Mouse (Mus musculus): ENCODE measurements at regions not wholly inside any gene's neighbourhood (a gene's known extent, or its start where the extent isn't known, plus 50 kb on each side); places are given as distances from the start of the nearest gene placed in this dataset.
A peak's percentile ranks its signal among the peaks of the same experiment; 100 is the strongest.

DNA sequence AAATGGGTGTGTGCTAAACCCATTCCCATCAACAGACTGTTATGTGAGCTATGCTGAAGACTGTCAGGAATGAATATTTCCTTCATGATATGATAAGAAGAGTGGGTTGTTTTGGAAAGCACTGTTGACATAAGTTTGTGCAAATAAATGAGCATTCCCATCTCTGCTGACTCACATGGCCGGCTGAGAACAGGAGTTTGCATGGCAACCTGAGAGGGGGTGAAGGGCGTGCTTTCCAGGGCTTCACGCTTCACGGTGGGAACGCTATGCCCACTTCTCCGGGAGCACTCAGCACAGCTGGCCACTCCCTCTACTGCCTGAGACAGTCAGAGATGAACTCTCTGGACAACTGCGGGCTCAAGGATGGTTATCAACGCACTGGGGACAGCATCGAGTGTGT is 348.9 kb upstream of the Slc24a5 start:
- DNase-seq (ENCODE audit: low read depth, low spot score): no peak
- Histone ChIP-seq H3K36me3 (ENCODE audit: control insufficient read depth, insufficient read depth, low read length, poor library complexity, severe bottlenecking) (no peaks in the 10 kb centered on the region), H3K27me3 (ENCODE audit: control insufficient read depth, insufficient read depth, low read length, poor library complexity, severe bottlenecking) (no peaks in the 10 kb centered on the region)

DNA sequence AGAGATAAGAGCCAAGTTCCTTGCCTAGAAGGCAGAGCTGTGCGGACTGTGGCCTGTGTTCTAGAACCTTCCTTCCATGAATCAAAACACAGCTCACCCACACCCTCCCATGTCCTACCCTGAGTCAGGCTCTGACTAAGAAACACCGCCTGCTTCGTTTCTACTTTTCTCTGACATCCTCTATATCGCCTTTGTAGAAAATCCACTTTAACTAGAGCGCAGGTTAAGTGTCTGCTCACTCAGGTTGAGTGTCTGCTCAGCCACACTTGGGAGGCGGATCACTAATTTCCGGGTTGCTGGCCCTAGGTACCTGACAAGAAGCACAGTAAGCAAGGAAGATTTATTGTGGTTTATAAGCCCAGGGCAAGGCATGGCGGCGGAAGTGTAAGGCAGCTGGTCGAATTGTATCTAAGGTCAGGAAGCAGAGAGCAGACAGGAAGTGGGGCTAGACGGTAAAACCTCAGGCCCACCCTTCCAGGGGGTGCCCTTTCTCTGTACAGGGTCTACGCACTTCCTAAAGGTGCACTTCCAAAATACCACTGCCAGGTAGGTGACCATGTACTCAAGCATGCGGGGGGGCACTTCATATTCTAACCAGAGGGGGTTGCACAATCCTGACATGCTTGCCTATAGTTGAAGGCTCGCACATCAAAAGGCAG is 348.0 kb upstream of the Slc24a5 start:
- peak; percentile 52 for DNase-seq (ENCODE audit: low read depth, low spot score)
- Histone ChIP-seq H3K27me3 (ENCODE audit: control insufficient read depth, insufficient read depth, low read length, poor library complexity, severe bottlenecking) (no peaks in the 10 kb centered on the region), H3K36me3 (ENCODE audit: control insufficient read depth, insufficient read depth, low read length, poor library complexity, severe bottlenecking) (no peaks in the 10 kb centered on the region)

DNA sequence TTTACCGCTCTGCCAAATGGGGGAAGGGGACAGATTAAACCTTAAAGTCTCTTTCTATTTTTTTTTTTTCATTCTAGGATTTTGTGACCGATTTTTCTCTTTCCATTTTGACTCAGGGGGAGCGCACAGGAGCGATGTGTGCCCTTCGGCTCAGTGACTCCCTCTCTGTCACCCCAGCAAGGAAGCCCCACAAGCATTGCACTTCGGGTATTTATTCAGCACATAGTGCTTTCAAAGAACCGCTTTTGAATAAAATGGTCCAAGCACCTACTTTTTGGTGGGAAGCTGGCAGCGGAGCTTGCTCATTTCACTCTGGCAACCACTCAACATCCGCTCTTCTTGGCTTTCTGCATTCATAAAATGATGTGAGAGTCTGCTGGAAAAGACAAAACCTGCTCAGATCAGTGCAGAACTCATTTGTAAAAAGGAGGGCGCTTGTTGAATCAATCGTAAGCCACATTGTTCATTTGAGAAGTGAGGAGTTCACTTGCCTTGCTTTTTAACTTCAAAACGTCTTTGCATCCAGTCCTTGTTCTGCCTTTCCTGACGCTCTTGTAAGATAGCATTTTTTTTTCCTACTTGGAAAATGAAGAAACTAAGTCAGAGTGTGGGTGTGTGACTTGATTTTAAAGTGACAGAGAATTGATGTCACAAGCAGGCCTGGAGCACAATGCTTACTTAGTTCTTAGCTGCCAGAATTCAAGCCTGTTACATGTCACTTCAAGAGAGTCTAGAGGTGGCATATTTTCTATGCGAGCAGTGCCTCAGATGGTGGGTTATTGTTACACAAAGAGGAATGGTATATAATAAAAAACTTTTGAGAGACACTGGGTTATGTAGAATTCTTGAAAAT is 347.1 kb upstream of the Slc24a5 start:
- H3K27me3 ChIP-seq (ENCODE audit: control insufficient read depth, insufficient read depth, low read length, poor library complexity, severe bottlenecking): no peaks in the 10 kb centered on the region
- no peaks in the 10 kb centered on the region for H3K36me3 ChIP-seq (ENCODE audit: control insufficient read depth, insufficient read depth, low read length, poor library complexity, severe bottlenecking)
- DNase-seq (ENCODE audit: low read depth, low spot score): no peak

DNA sequence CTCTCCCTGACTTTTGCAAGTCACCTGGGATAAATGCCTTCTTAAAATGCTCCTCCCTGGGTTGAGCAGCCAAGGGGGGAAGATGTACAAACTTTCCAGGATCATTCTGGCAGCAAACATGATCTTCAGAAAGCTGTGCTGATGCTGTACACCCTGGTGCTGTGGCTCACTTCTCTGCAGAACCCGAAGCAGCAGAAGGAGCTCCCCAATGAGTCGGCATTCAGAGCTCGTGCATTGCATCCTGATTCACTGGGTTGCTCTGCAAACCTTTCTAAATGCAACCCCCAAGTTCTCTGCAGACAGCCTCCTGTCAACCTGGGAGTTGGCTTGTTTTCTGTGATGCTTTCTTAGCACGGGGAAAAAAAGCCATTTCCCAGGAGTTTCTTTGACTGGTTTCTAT is 343.8 kb upstream of the Slc24a5 start:
- no peak for DNase-seq (ENCODE audit: low read depth, low spot score)
- Histone ChIP-seq H3K36me3 (ENCODE audit: control insufficient read depth, insufficient read depth, low read length, poor library complexity, severe bottlenecking) (no peaks in the 10 kb centered on the region), H3K27me3 (ENCODE audit: control insufficient read depth, insufficient read depth, low read length, poor library complexity, severe bottlenecking) (no peaks in the 10 kb centered on the region)

DNA sequence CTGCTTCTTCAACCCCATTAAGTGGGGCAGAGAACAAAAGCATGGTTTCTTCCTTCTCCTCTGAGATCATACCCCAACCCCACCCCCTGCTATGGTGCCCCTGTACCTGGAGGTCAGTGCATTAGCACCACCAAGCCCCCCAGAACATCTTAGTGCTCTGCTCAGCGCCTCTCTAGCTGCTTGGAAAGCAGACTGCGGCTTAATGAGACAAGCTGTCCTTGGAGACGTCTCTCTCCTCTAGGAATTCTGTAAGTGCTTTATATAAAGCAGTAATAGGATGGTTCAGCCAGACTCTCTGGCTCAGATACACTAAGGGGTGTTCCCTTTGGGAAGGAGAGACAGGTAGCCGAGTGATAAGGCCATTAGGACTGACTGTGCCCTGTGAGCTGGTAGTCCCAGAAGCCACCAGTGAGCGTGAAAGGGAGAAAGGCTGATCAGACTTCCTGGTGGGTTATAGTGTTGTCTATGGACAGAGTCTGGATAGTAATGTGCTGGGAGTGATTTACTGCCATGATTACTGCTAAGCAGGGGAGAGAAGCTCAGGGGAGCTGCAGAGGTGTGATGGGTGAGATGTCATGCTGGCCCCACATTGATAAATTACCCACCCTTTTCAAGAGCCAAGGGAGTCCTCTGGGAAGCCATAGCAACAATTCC is 343.0 kb upstream of the Slc24a5 start:
- Histone ChIP-seq H3K27me3 (ENCODE audit: control insufficient read depth, insufficient read depth, low read length, poor library complexity, severe bottlenecking) (no peaks in the 10 kb centered on the region), H3K36me3 (ENCODE audit: control insufficient read depth, insufficient read depth, low read length, poor library complexity, severe bottlenecking) (no peaks in the 10 kb centered on the region)
- DNase-seq (ENCODE audit: low read depth, low spot score): no peak

DNA sequence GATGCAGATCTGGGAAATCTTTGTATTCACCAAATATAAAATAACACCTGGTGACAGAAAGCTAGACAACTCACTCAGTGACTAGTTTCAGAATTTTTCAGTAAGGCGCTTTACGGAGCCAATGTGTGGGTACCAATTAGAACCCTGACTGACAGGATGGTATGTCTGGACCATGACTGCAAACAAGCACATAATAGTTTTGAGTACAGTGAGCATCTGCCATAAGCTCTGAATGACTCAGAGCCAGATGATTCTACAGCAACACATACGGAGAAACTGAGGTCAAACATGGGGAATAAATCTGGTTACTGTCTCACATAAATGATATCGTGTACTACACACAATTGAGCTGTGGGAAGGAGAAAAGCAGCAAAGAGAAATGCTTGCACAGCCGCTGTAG is 339.9 kb upstream of the Slc24a5 start:
- no peak for DNase-seq (ENCODE audit: low read depth, low spot score)
- H3K36me3 ChIP-seq (ENCODE audit: control insufficient read depth, insufficient read depth, low read length, poor library complexity, severe bottlenecking): no peaks in the 10 kb centered on the region
- no peaks in the 10 kb centered on the region for H3K27me3 ChIP-seq (ENCODE audit: control insufficient read depth, insufficient read depth, low read length, poor library complexity, severe bottlenecking)

DNA sequence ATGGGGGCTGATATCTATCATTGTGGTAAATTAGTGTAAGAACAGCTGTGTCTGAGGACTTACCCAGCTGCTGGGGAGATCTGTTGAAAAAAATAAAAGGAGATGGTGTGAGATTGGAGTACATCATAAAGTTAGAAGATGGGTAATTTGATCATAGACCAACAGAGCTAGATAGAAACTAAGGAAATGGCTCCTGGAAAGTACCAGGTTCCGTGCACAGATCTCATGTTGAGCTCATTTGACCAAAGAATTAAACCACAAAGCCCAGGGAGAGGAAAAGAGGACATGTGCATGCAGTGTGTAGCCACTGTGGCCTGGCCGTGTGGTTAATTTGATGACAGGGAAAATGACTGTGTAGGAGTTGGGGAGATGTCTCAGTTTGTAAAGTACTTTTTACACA is 335.3 kb upstream of the Slc24a5 start:
- Histone ChIP-seq H3K36me3 (ENCODE audit: control insufficient read depth, insufficient read depth, low read length, poor library complexity, severe bottlenecking) (no peaks in the 10 kb centered on the region), H3K27me3 (ENCODE audit: control insufficient read depth, insufficient read depth, low read length, poor library complexity, severe bottlenecking) (no peaks in the 10 kb centered on the region)
- peak; percentile 46 for DNase-seq (ENCODE audit: low read depth, low spot score)

DNA sequence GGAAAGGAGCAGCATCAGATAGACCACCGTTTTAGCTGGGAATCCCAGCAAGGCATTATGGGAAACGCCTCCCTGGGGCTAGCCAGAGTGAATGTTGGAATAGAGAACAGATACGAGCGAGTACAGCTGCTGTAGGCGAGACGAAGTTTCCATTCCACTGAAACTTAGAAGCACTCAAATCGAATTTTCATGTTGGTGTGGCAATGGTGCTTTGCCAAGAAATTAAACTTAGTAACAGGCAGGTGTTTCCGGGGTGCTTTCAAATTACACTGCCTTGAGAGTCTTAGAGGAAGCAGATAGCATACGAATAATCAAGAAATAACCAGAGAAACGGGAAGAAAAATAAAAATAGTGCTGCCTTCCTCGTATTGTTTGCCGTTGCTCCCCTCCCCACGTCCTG is 327.1 kb upstream of the Slc24a5 start:
- peak; percentile 59 for DNase-seq (ENCODE audit: low read depth, low spot score)
- Histone ChIP-seq H3K27me3 (ENCODE audit: control insufficient read depth, insufficient read depth, low read length, poor library complexity, severe bottlenecking) (no peaks in the 10 kb centered on the region), H3K36me3 (ENCODE audit: control insufficient read depth, insufficient read depth, low read length, poor library complexity, severe bottlenecking) (no peaks in the 10 kb centered on the region)

DNA sequence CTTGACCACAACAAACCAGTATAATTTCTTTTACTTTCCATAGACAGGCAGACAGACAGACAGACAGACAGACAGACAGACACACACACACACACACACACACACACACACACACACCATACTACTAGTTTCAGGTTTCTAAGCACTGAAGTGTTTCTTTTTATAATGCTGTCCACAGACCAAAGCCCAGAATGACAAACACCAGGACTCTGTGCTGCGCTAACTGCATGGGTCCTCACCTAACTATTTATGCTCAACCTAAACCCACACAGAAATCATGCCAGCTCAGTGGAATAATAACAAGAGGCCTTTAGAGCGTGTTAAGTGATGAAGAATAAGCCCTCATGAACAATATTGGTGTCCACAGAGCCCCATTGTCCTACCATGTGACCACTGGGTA is 325.0 kb upstream of the Slc24a5 start:
- H3K27me3 ChIP-seq (ENCODE audit: control insufficient read depth, insufficient read depth, low read length, poor library complexity, severe bottlenecking): no peaks in the 10 kb centered on the region
- no peaks in the 10 kb centered on the region for H3K36me3 ChIP-seq (ENCODE audit: control insufficient read depth, insufficient read depth, low read length, poor library complexity, severe bottlenecking)
- no peak for DNase-seq (ENCODE audit: low read depth, low spot score)

DNA sequence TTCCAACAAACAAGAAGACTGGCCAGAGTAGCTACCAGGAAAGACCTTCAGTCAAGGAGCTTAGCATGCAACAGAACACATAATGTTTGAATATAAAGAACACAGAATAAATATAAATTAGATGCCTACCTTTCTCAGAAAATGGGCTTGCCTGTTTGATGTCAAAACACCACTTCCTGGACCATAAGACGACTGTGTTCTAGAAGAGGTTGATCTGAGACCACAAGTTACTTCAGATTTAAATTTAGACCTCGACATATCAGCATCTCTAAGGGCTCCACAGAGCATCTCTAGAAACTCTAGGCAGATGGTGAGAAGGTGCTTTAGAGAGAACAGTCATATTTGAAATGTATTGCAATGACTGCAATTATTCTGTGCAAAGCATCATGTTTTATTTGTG is 322.9 kb upstream of the Slc24a5 start:
- no peaks in the 10 kb centered on the region for H3K27me3 ChIP-seq (ENCODE audit: control insufficient read depth, insufficient read depth, low read length, poor library complexity, severe bottlenecking)
- no peaks in the 10 kb centered on the region for H3K36me3 ChIP-seq (ENCODE audit: control insufficient read depth, insufficient read depth, low read length, poor library complexity, severe bottlenecking)
- DNase-seq (ENCODE audit: low read depth, low spot score): no peak

DNA sequence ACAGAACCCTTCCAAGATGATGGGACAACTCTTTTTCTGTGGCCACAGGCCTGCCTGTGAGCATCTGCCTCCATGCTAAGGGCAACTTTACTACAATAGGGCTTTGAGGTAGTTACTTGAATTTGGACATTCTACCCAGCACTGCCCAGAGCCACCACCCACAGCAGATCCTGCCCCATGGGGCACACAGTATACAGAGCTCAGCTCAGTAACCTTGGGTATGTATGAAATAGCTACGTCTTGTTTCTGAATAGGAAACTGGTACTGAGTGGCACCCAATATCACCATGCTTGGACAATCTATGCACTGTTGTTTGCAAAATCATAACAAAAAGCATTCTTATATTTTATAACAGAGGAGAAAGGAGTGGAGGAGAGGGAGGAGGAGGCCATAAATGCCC is 320.8 kb upstream of the Slc24a5 start:
- no peak for DNase-seq (ENCODE audit: low read depth, low spot score)
- Histone ChIP-seq H3K27me3 (ENCODE audit: control insufficient read depth, insufficient read depth, low read length, poor library complexity, severe bottlenecking) (no peaks in the 10 kb centered on the region), H3K36me3 (ENCODE audit: control insufficient read depth, insufficient read depth, low read length, poor library complexity, severe bottlenecking) (no peaks in the 10 kb centered on the region)

DNA sequence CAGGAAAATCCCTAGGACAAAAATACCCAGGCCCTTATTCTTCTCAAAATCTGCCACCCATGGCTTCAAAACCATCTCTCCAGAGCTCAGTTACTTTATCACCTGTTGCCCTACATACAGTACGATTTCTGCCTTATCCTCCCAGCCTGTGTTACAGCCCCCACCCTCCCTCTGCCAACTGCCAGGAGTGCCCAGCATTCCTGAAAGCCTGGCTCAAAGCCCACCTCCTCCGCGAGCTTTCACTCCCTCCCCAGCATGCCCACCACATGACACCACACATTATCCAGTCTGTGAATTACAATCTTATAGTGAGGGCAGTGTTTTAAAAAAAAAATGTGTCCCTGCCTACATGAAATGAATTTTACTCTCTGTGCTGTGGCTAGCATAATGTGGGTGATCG is 320.3 kb upstream of the Slc24a5 start:
- no peak for DNase-seq (ENCODE audit: low read depth, low spot score)
- no peaks in the 10 kb centered on the region for H3K36me3 ChIP-seq (ENCODE audit: control insufficient read depth, insufficient read depth, low read length, poor library complexity, severe bottlenecking)
- H3K27me3 ChIP-seq (ENCODE audit: control insufficient read depth, insufficient read depth, low read length, poor library complexity, severe bottlenecking): no peaks in the 10 kb centered on the region

DNA sequence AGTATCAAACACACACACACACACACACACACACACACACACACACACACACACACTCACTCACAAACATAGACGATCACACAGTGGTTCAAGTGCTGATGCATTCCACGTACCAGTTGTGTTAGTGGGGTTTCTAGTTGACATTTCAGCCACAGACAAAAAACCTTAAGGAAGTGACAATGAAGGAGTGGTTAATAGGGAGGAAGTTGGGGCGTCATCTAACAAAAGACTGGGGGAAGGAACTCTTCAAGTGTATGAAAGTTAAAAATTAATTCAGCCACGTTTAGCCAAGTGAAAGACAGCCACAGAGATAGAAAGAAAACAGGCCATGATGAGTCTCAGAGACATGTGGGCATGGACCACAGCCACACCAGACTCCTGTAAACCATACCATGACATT is 316.1 kb upstream of the Slc24a5 start:
- DNase-seq (ENCODE audit: low read depth, low spot score): peak; percentile 54

DNA sequence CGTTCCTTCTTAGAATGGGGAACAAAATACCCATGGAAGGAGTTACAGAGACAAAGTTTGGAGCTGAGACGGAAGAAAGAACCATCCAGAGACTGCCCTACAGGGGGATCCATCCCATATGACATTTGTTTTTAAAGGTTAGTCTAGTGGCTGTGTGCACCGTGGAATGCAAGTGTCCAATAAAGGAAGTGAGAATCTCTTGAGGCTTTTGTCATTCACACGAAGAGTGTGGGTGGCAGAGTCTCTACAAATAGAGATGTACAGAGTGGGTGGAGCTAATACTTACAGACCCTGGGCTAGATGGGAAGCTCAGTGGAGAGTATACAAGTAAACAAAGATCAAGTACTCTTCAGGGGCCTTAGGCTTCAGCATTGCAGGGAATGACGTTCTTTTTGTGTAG is 314.2 kb upstream of the Slc24a5 start:
- peak; percentile 64 for DNase-seq (ENCODE audit: low read depth, low spot score)
- Histone ChIP-seq H3K36me3 (ENCODE audit: control insufficient read depth, insufficient read depth, low read length, poor library complexity, severe bottlenecking) (no peaks in the 10 kb centered on the region), H3K27me3 (ENCODE audit: control insufficient read depth, insufficient read depth, low read length, poor library complexity, severe bottlenecking) (no peaks in the 10 kb centered on the region)

More for the DNA sequence above, 316.1 kb upstream of the Slc24a5 start:
- H3K27me3 ChIP-seq (ENCODE audit: control insufficient read depth, insufficient read depth, low read length, poor library complexity, severe bottlenecking): no peaks in the 10 kb centered on the region
- H3K36me3 ChIP-seq (ENCODE audit: control insufficient read depth, insufficient read depth, low read length, poor library complexity, severe bottlenecking): no peaks in the 10 kb centered on the region

DNA sequence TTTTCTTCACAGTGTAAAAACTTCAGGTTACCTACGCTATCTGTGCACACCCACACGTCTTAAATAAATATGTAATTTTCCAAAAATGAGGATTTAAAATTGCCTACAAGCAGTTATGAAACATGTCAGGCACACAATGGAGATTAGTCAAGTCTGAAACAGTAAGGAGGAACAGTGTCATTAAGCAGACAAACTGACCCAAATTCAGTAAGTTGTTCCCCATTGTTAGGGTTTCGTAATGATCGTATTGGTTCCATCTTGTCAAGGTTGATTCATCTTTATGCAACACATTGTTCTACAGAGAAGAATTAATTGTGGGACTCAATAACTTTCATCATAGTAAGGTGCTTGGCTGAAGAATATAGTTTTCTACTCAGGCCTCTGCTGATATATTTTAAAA is 312.7 kb upstream of the Slc24a5 start:
- Histone ChIP-seq H3K36me3 (ENCODE audit: control insufficient read depth, insufficient read depth, low read length, poor library complexity, severe bottlenecking) (no peaks in the 10 kb centered on the region), H3K27me3 (ENCODE audit: control insufficient read depth, insufficient read depth, low read length, poor library complexity, severe bottlenecking) (no peaks in the 10 kb centered on the region)
- no peak for DNase-seq (ENCODE audit: low read depth, low spot score)
